Mouse (Mus musculus): ENCODE data around the gene Selenok. TPM values are rescaled to one million over a fixed set of nuclear protein-coding genes. Genes with fewer than 3 reads are reported as not detected.

Gene Selenok
- total and polyA plus RNA-seq, 3 experiments: 49.8 to 71.1 TPM; not detected in 1

GRCm38 (mm10) chr14:30008733-30009575 is 40.8 kb downstream of the Selenok start, which contains the start of the genes Il17rb and Chdh:
Gene Il17rb, minus strand, starts transcription at chr14:30008896.
Gene Chdh, plus strand, starts transcription at chr14:30009023.
- TF ChIP-seq MAX (IDR thresholded peaks at IDR 0.05; ENCODE audit: low read length) (no peak), SMC3 (IDR thresholded peaks at IDR 0.05; ENCODE audit: low read depth, low read length) (no peak), GABPA (IDR thresholded peaks at IDR 0.05; ENCODE audit: low read depth, low read length) (no peak), TBP (IDR thresholded peaks at IDR 0.05; ENCODE audit: low read depth, low read length) (no peak), ZC3H11A (IDR thresholded peaks at IDR 0.05; ENCODE audit: low read depth, low read length) (no peak), MEF2A (IDR thresholded peaks at IDR 0.05; ENCODE audit: extremely low read depth, insufficient replicate concordance, low read depth, low read length, poor library complexity, severe bottlenecking) (no peak), CHD2 (IDR thresholded peaks at IDR 0.05; ENCODE audit: low read length) (no peak), POLR2AphosphoS5 (IDR thresholded peaks at IDR 0.05; ENCODE audit: borderline replicate concordance, low read depth, low read length) (no peak), MYB (IDR thresholded peaks at IDR 0.05; ENCODE audit: low read depth, low read length) (no peak), CTCF (IDR thresholded peaks at IDR 0.05 in 2 of 3, conservative IDR thresholded peaks at IDR 0.05 in 1 of 3; ENCODE audit: control insufficient read depth in 1 of 3, insufficient read depth in 1 of 3, low read depth in 2 of 3, low read length in 3 of 3, poor library complexity in 1 of 3, severe bottlenecking in 1 of 3) (no peak), CHD1 (IDR thresholded peaks at IDR 0.05; ENCODE audit: low read depth, low read length) (no peak), USF1 (IDR thresholded peaks at IDR 0.05; ENCODE audit: low read depth, low read length) (no peak), ZMIZ1 (IDR thresholded peaks at IDR 0.05; ENCODE audit: low read depth, low read length) (no peak), MYC (IDR thresholded peaks at IDR 0.05; ENCODE audit: low read depth, low read length) (no peak), ZNF384 (IDR thresholded peaks at IDR 0.05; ENCODE audit: low read depth, low read length) (no peak), NRF1 (IDR thresholded peaks at IDR 0.05; ENCODE audit: insufficient read depth, low read depth, low read length, poor library complexity, severe bottlenecking) (no peak), SIN3A (IDR thresholded peaks at IDR 0.05; ENCODE audit: low read length) (no peak), ELF1 (IDR thresholded peaks at IDR 0.05; ENCODE audit: low read depth, low read length) (no peak), MAFK (IDR thresholded peaks at IDR 0.05; ENCODE audit: borderline replicate concordance, low read depth, low read length) (no peak), USF2 (IDR thresholded peaks at IDR 0.05; ENCODE audit: borderline replicate concordance in 1 of 2, insufficient read depth in 1 of 2, low read depth in 1 of 2, low read length in 2 of 2) (no peak)
- H3K36me3 ChIP-seq (ENCODE audit: control insufficient read depth in 1 of 2, insufficient read depth in 2 of 2, low read length in 2 of 2): no peaks in the 10 kb centered on the region
- no peak within 1 kb of the TSS for H3K27ac ChIP-seq (ENCODE audit: control insufficient read depth, low read depth, low read length)
- no peak for DNase-seq (ENCODE audit: low read depth, low spot score)
- no peak within 1 kb of the TSS for H3K9ac ChIP-seq (ENCODE audit: control insufficient read depth, low read depth, low read length, poor library complexity, severe bottlenecking)
- H3K9me3 ChIP-seq (replicated peaks; ENCODE audit: insufficient read depth, low read length): no peaks in the 10 kb centered on the region
- H3K4me1 ChIP-seq (ENCODE audit: control insufficient read depth in 1 of 2, insufficient read depth in 2 of 2, low read length in 2 of 2): no peaks in the 10 kb centered on the region
- H3K27me3 ChIP-seq (ENCODE audit: control insufficient read depth in 1 of 2, insufficient read depth in 2 of 2, low read length in 2 of 2): no peaks in the 10 kb centered on the region
- H3K79me2 ChIP-seq (ENCODE audit: control insufficient read depth, insufficient read depth, low read length, poor library complexity): no peaks in the 10 kb centered on the region
- H3K4me3 ChIP-seq (ENCODE audit: control insufficient read depth in 1 of 2, insufficient read depth in 1 of 2, low read depth in 2 of 2, low read length in 2 of 2): no peak within 1 kb of the TSS

All from MEL (cell line).